Mouse (Mus musculus): ENCODE data around the gene Gm28053. TPM values are rescaled to one million over a fixed set of nuclear protein-coding genes. Genes with fewer than 3 reads are reported as not detected.

The Gm28053 gene
- polyA plus RNA-seq (2012; ENCODE audit: insufficient read depth, insufficient read length, missing spikeins): not detected in 2 replicates

GRCm38 (mm10) chr6:48718455-48718854, at the start of gene Gm28053, which contains the start of gene Gimap7:
TSS of gene Gm28053 (plus strand) at chr6:48718607.
TSS of gene Gimap7 (plus strand) at chr6:48718621.
- Histone ChIP-seq H3K27ac (ENCODE audit: insufficient read depth, low read depth, low read length) (no peak within 1 kb of the TSS), H3K4me1 (ENCODE audit: control insufficient read depth, insufficient read depth, low read length) (no peaks in the 10 kb centered on the region), H3K4me3 (ENCODE audit: insufficient read depth, low read length) (no peak within 1 kb of the TSS)
- TF ChIP-seq POLR2A (IDR thresholded peaks at IDR 0.05; ENCODE audit: borderline replicate concordance, low read depth, low read length): no peak
- TF ChIP-seq CTCF (IDR thresholded peaks at IDR 0.05; ENCODE audit: low read depth, low read length): no peak

GRCm38 (mm10) chr6:48669446-48669969, 48.9 kb upstream of the Gm28053 start:
- TF ChIP-seq POLR2A (IDR thresholded peaks at IDR 0.05; ENCODE audit: borderline replicate concordance, low read depth, low read length): no peak

GRCm38 (mm10) chr6:48674291-48675058, 43.9 kb upstream of the Gm28053 start:
- no peak for TF ChIP-seq POLR2A (IDR thresholded peaks at IDR 0.05; ENCODE audit: borderline replicate concordance, low read depth, low read length)
- TF ChIP-seq CTCF (IDR thresholded peaks at IDR 0.05; ENCODE audit: low read depth, low read length): no peak
- Histone ChIP-seq H3K4me1 (ENCODE audit: control insufficient read depth, insufficient read depth, low read length) (0 out of 2 replicates have a peak, but pooled peaks cover 3% of the 10 kb centered on the region), H3K27ac (ENCODE audit: insufficient read depth, low read depth, low read length) (no peak overlapping the region), H3K4me3 (ENCODE audit: insufficient read depth, low read length) (no peak overlapping the region)

More at GRCm38 (mm10) chr6:48669446-48669969, 48.9 kb upstream of the Gm28053 start:
- H3K4me1 ChIP-seq (ENCODE audit: control insufficient read depth, insufficient read depth, low read length): no peaks in the 10 kb centered on the region
- H3K27ac ChIP-seq (ENCODE audit: insufficient read depth, low read depth, low read length): no peak overlapping the region
- no peak overlapping the region for H3K4me3 ChIP-seq (ENCODE audit: insufficient read depth, low read length)

GRCm38 (mm10) chr6:48675400-48675930, 42.9 kb upstream of the Gm28053 start:
- TF ChIP-seq CTCF (IDR thresholded peaks at IDR 0.05; ENCODE audit: low read depth, low read length) (no peak), POLR2A (IDR thresholded peaks at IDR 0.05; ENCODE audit: borderline replicate concordance, low read depth, low read length) (no peak)
- Histone ChIP-seq H3K27ac (ENCODE audit: insufficient read depth, low read depth, low read length) (no peak overlapping the region), H3K4me3 (ENCODE audit: insufficient read depth, low read length) (no peak overlapping the region), H3K4me1 (ENCODE audit: control insufficient read depth, insufficient read depth, low read length) (0 out of 2 replicates have a peak, but pooled peaks cover 3% of the 10 kb centered on the region)

- no peak within 1 kb of the TSS for H3K4me3 ChIP-seq (ENCODE audit: insufficient read depth, low read length)
- 0 out of 2 replicates have a peak, but pooled peaks cover 3% of the 10 kb centered on the region for H3K4me1 ChIP-seq (ENCODE audit: control insufficient read depth, insufficient read depth, low read length)
- no peak within 1 kb of the TSS for H3K27ac ChIP-seq (ENCODE audit: insufficient read depth, low read depth, low read length)
- TF ChIP-seq CTCF (IDR thresholded peaks at IDR 0.05; ENCODE audit: low read depth, low read length) (no peak), POLR2A (IDR thresholded peaks at IDR 0.05; ENCODE audit: borderline replicate concordance, low read depth, low read length) (no peak)
Measured at GRCm38 (mm10) chr6:48675931-48676859, 42.2 kb upstream of the Gm28053 start, which contains the start of gene Gimap9. TSS of gene Gimap9 (plus strand) at chr6:48676129.

GRCm38 (mm10) chr6:48676860-48677415, 41.5 kb upstream of the Gm28053 start:
- Histone ChIP-seq H3K4me1 (ENCODE audit: control insufficient read depth, insufficient read depth, low read length) (0 out of 2 replicates have a peak, but pooled peaks cover 3% of the 10 kb centered on the region), H3K27ac (ENCODE audit: insufficient read depth, low read depth, low read length) (no peak overlapping the region), H3K4me3 (ENCODE audit: insufficient read depth, low read length) (no peak overlapping the region)
- TF ChIP-seq CTCF (IDR thresholded peaks at IDR 0.05; ENCODE audit: low read depth, low read length): no peak
- no peak for TF ChIP-seq POLR2A (IDR thresholded peaks at IDR 0.05; ENCODE audit: borderline replicate concordance, low read depth, low read length)

GRCm38 (mm10) chr6:48677492-48678345, 40.7 kb upstream of the Gm28053 start:
- Histone ChIP-seq H3K4me1 (ENCODE audit: control insufficient read depth, insufficient read depth, low read length) (0 out of 2 replicates have a peak, but pooled peaks cover 3% of the 10 kb centered on the region), H3K4me3 (ENCODE audit: insufficient read depth, low read length) (no peak overlapping the region), H3K27ac (ENCODE audit: insufficient read depth, low read depth, low read length) (no peak overlapping the region)
- TF ChIP-seq POLR2A (IDR thresholded peaks at IDR 0.05; ENCODE audit: borderline replicate concordance, low read depth, low read length) (no peak), CTCF (IDR thresholded peaks at IDR 0.05; ENCODE audit: low read depth, low read length) (no peak)

- TF ChIP-seq POLR2A (IDR thresholded peaks at IDR 0.05; ENCODE audit: borderline replicate concordance, low read depth, low read length): no peak
- no peak for TF ChIP-seq CTCF (IDR thresholded peaks at IDR 0.05; ENCODE audit: low read depth, low read length)
- Histone ChIP-seq H3K27ac (ENCODE audit: insufficient read depth, low read depth, low read length) (no peak overlapping the region), H3K4me1 (ENCODE audit: control insufficient read depth, insufficient read depth, low read length) (0 out of 2 replicates have a peak, but pooled peaks cover 3% of the 10 kb centered on the region), H3K4me3 (ENCODE audit: insufficient read depth, low read length) (no peak overlapping the region)
Measured at GRCm38 (mm10) chr6:48678391-48678790, 40.0 kb upstream of the Gm28053 start.

All from bone marrow macrophage, adult 2 months (primary cell).